Mouse (Mus musculus): ENCODE measurements around the gene Kcnb1.

- TF ChIP-seq POLR2A (IDR thresholded peaks at IDR 0.05; ENCODE audit: insufficient read depth, low read length) (no peak), CTCF (IDR thresholded peaks at IDR 0.05; ENCODE audit: low read depth, low read length) (no peak)
Measured at GRCm38 (mm10) chr2:167138611-167139010, 51.3 kb downstream of the Kcnb1 start.

Measured in ES-Bruce4 (cell line).